Comparison of ENCODE assay signal across 29 mouse cellular contexts in the genomic region with DNA sequence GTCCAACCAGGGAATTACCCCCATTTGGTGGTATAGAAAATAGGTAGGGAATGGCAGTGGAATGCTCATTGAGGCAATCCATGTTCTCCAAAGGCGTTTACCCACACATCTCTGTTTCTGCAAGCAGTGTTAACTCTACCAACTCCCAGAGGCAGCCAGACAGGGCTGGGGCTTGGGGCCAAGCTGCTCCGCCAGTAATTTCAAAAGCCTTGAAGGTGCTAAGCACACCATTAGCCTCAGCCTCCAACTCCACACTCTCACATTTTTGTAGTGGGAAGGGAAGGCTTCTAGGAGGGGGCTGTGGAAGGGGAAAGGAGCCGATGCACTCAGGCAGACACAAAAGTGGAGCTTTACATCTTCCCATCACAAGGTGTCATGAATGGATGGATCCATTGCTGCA.
DNase-seq lines count a peak whose midpoint lies in the region; ATAC-seq lines count a peak whose summit lies in the region.
"Had no signal": no experiment of that assay in that cellular context is flagged by ENCODE, and none has a peak within 500 bp of the region (broad histone marks: within the 10 kb centered on the region; RNA-seq: fewer than 3 reads in every experiment).

No protein-coding gene starts in this region.

- H3K27ac ChIP-seq in limb, embryonic 15.5 days, result no peak overlapping the region
- no peak overlapping the region for H3K27ac ChIP-seq in limb, embryonic 10.5 days
- H3K27ac ChIP-seq in midbrain, embryonic 14.5 days (replicated peaks; ENCODE audit: low read depth, low read length), result peak overlapping the region; percentile 50; the same call in 1 of the 2 replicates
- H3K27ac ChIP-seq: forebrain, embryonic 12.5 days; hindbrain, postnatal 0 days; intestine, embryonic 15.5 days; layer of hippocampus, adult 2 months; liver, embryonic 14.5 days; macrophage; neural tube, embryonic 15.5 days; stomach, embryonic 15.5 days had no signal

- DNase-seq in adrenal gland, postnatal 14 days, result peak; percentile 13
- DNase-seq in adrenal gland, postnatal 36 days, result no peak
- DNase-seq in limb, embryonic 10.5 days (ENCODE audit: low spot score), result no peak
- no peak for DNase-seq in midbrain, embryonic 14.5 days
- no peak for DNase-seq in urinary bladder, postnatal 10 days (ENCODE audit: low spot score)
- no peak for DNase-seq in left cerebral cortex, adult 11 months (ENCODE audit: low spot score)
- DNase-seq: cerebellum, adult 8-10 months; cerebellum, postnatal 36 days; gastrocnemius, postnatal 14 days; heart, postnatal 14 days; kidney, adult 2 months; kidney, postnatal 36 days; left cerebral cortex, postnatal 4 days; liver; lung, adult 2 months; lung, postnatal 10 days; retina, postnatal 1 day; right cerebral cortex, postnatal 14 days had no signal

- no peak overlapping the region for H3K4me3 ChIP-seq in limb, embryonic 15.5 days
- no peak overlapping the region for H3K4me3 ChIP-seq in limb, embryonic 10.5 days
- no peak overlapping the region for H3K4me3 ChIP-seq in midbrain, embryonic 14.5 days (replicated peaks; ENCODE audit: low read depth, low read length)
- H3K4me3 ChIP-seq: erythroblast, embryonic 14.5 days; forebrain, embryonic 12.5 days; intestine, embryonic 15.5 days; layer of hippocampus, adult 2 months; neural tube, embryonic 15.5 days; stomach, embryonic 15.5 days had no signal

- H3K4me2 ChIP-seq in limb, embryonic 15.5 days, result no peak overlapping the region
- no peak overlapping the region for H3K4me2 ChIP-seq in midbrain, embryonic 14.5 days (ENCODE audit: low read length)
- H3K4me2 ChIP-seq: forebrain, embryonic 12.5 days; intestine, embryonic 15.5 days; neural tube, embryonic 15.5 days; stomach, embryonic 15.5 days had no signal

- 48% methylated on average over 3 of the region's 3 CpGs for WGBS in limb, embryonic 15.5 days
- WGBS in limb, embryonic 10.5 days, result 47% methylated on average over 3 of the region's 3 CpGs
- 63% methylated on average over 3 of the region's 3 CpGs for WGBS in midbrain, embryonic 14.5 days

- H3K4me1 ChIP-seq in limb, embryonic 15.5 days, result peaks cover 14% of the 10 kb centered on the region
- 0 out of 2 replicates have a peak, but pooled peaks cover 4% of the 10 kb centered on the region for H3K4me1 ChIP-seq in limb, embryonic 10.5 days
- H3K4me1 ChIP-seq in midbrain, embryonic 14.5 days (ENCODE audit: control insufficient read depth, insufficient read depth, low read length), result peaks cover 22% of the 10 kb centered on the region
- H3K4me1 ChIP-seq: stomach, embryonic 15.5 days had no signal

- H3K9me3 ChIP-seq in limb, embryonic 15.5 days, result no peaks in the 10 kb centered on the region
- no peaks in the 10 kb centered on the region for H3K9me3 ChIP-seq in limb, embryonic 10.5 days (replicated peaks)
- no peaks in the 10 kb centered on the region for H3K9me3 ChIP-seq in midbrain, embryonic 14.5 days (ENCODE audit: control insufficient read depth, low read length)
- H3K9me3 ChIP-seq: forebrain, embryonic 12.5 days; G1E; intestine, embryonic 15.5 days; neural tube, embryonic 15.5 days; stomach, embryonic 15.5 days had no signal

- ATAC-seq in limb, embryonic 15.5 days (ENCODE audit: insufficient number of reproducible peaks, low FRiP score, low TSS enrichment, low read depth), result peak; percentile 48; the same call in 1 of the 2 replicates
- no peak for ATAC-seq in midbrain, embryonic 14.5 days (ENCODE audit: low FRiP score, low TSS enrichment)
- ATAC-seq: hindbrain, postnatal 0 days; intestine, embryonic 15.5 days had no signal

- no peaks in the 10 kb centered on the region for H3K36me3 ChIP-seq in limb, embryonic 15.5 days
- H3K36me3 ChIP-seq in limb, embryonic 10.5 days, result no peaks in the 10 kb centered on the region
- H3K36me3 ChIP-seq in midbrain, embryonic 14.5 days (ENCODE audit: control insufficient read depth, insufficient read depth, low read length), result no peaks in the 10 kb centered on the region
- H3K36me3 ChIP-seq: forebrain, embryonic 12.5 days; G1E; intestine, embryonic 15.5 days; neural tube, embryonic 15.5 days; stomach, embryonic 15.5 days had no signal

- H3K27me3 ChIP-seq in limb, embryonic 15.5 days, result no peaks in the 10 kb centered on the region
- H3K27me3 ChIP-seq in limb, embryonic 10.5 days (ENCODE audit: low read depth, poor library complexity, severe bottlenecking), result no peaks in the 10 kb centered on the region
- no peaks in the 10 kb centered on the region for H3K27me3 ChIP-seq in midbrain, embryonic 14.5 days (ENCODE audit: control insufficient read depth, insufficient read depth, low read length)
- H3K27me3 ChIP-seq: forebrain, embryonic 12.5 days; intestine, embryonic 15.5 days; neural tube, embryonic 15.5 days; stomach, embryonic 15.5 days had no signal

- no peak overlapping the region for H3K9ac ChIP-seq in limb, embryonic 15.5 days
- no peak overlapping the region for H3K9ac ChIP-seq in midbrain, embryonic 14.5 days (replicated peaks; ENCODE audit: low read length)
- H3K9ac ChIP-seq: forebrain, embryonic 12.5 days; intestine, embryonic 15.5 days; liver, embryonic 14.5 days; neural tube, embryonic 15.5 days; stomach, embryonic 15.5 days had no signal
